Mouse (Mus musculus) lung, adult 2 months (tissue): ENCODE measurements around the gene Bud31. TPM values are rescaled to one million over a fixed set of nuclear protein-coding genes. Genes with fewer than 3 reads are reported as not detected.

Experiments used
- DNase-seq: peaks from one replicate; pipeline ENCODE4 v3.0.0; 2022
- H3K4me1 ChIP-seq: fragments of 200-500 bp; 2 replicates; pipeline ENCODE4 v1.6.1; 2011; ENCODE audit warnings: low read length; ENCODE audit not compliant: control insufficient read depth, insufficient read depth
- H3K4me3 ChIP-seq: fragments of 200-500 bp; replicated peaks from 2 replicates; pipeline ENCODE3; 2011; ENCODE audit warnings: low read depth, mild to moderate bottlenecking, control low read depth, low read length; ENCODE audit errors: extremely low read depth
- CTCF ChIP-seq: fragments of 200-500 bp; IDR thresholded peaks from 2 replicates; pipeline ENCODE4 v1.5.1; 2011; ENCODE audit warnings: mild to moderate bottlenecking, low read length, control low read depth; ENCODE audit not compliant: insufficient read depth
- POLR2A ChIP-seq: fragments of 200-500 bp; IDR thresholded peaks from 2 replicates; pipeline ENCODE4 v1.6.1; 2011; ENCODE audit warnings: low read depth, mild to moderate bottlenecking, control low read depth, low read length, borderline replicate concordance; ENCODE audit errors: extremely low read depth
- WGBS: fragments of 180-500 bp; shearing (Covaris S2); methylation state at CpG from one replicate; pipeline ENCODE4 v1.1.7; 2018; 5-methylcytosine and 5-hydroxymethylcytosine counted together
- polyA plus RNA-seq: library from polyadenylated mRNA; depleted of rRNA; stranded (reverse); fragments of >200 nt; gene quantifications from 2 replicates; pipeline ENCODE4 v1.2.3, GENCODE M21; 2012

Bud31 gene
- polyA plus RNA-seq, 1 experiment: 33.1 TPM

DNA sequence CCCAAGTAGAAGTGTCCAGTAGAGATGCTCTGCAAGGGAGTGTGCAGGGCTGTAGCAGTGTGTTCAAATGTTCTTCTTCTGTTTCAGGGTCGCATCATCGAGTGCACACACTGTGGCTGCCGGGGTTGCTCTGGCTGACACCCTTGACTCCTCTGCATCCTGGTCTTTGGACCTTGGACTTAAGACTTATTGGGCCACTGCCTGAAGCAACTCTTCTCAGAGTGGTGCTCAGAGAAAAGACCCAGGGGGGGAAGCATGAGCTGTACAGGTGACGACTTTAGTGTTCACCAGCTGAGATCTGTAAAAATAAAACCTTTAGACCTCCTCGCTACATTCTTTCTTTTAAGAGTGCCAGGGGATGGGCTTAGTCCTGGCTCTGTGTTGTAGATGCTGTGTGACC is 7.6 kb downstream of the Bud31 start:
- DNase-seq: no peak
- TF ChIP-seq POLR2A (no peak), CTCF (no peak)
- 91% methylated on average over 5 of the region's 5 CpGs for WGBS
- Histone ChIP-seq H3K4me3 (no peak overlapping the region), H3K4me1 (no peaks in the 10 kb centered on the region)

DNA sequence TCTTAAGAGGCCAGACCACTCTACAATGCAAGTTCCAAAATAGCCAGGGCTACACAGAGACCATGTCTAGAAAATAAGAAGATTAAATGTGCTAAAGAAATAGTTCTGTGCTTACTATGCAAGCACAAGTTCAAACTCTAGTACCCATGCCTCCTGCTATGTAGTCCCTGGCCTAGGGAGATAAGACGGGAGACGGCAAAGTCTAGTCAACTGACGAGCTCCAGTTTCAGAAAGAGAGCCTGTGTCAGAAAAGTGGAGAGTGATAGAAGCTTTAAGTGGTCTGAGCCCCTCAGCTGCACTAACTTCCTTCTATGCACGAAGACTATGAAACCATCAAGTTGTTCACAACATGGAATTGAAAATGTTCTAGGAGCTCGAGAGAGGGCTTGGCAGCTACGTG is 9.1 kb downstream of the Bud31 start:
- H3K4me3 ChIP-seq: no peak overlapping the region

DNA sequence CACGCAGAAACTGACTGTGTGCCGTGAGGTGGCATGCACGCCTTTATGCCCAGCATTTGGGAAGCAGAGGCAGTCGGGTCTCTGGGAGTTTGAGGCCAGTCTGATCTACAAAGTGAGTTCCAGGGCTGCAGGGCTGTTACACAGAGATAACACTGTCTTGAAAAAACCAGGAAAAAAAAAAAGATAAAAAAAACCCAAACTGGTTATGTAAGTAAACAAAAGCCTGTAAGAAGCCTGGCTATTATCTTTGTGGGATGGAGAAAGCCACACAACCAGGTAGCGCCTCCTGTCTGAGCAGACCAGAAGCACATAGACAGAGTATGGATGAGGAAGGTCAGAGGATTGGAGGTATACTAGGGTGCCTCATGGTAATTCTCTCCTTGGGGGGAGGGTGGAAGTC is 12.5 kb downstream of the Bud31 start:
- Histone ChIP-seq H3K4me1 (no peaks in the 10 kb centered on the region), H3K4me3 (no peak overlapping the region)
- WGBS: 93% methylated on average over 5 of the region's 5 CpGs
- no peak for DNase-seq
- TF ChIP-seq CTCF: no peak
- no peak for TF ChIP-seq POLR2A

More for the DNA sequence above, 9.1 kb downstream of the Bud31 start:
- DNase-seq: no peak
- WGBS: 87% methylated on average over 6 of the region's 6 CpGs
- TF ChIP-seq CTCF (no peak), POLR2A (no peak)
- H3K4me1 ChIP-seq: no peaks in the 10 kb centered on the region

DNA sequence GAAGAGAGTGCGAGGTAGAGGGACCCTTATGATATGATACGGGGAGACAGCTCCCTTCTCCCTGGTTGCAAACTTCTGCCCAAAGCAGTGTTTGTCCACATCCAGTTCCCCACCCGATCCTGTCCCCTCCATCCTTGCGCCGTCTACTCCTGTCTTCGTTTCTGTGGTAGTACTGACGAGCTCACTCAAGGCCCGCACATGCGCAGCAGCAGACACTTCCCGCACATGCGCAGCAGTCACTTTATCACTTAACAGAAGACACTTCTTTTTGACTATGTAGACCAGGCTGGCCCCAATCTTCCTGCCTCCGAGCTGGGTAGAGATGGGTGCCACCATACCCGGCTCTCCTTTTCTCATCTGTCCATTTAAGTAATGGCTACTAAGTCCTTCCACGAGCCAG is 21.2 kb downstream of the Bud31 start:
- H3K4me3 ChIP-seq: no peak overlapping the region
- H3K4me1 ChIP-seq: peaks cover 3% of the 10 kb centered on the region; the same call in 1 of the 2 replicates
- TF ChIP-seq CTCF: no peak
- TF ChIP-seq POLR2A: no peak
- DNase-seq: no peak
- WGBS: 95% methylated on average over 14 of the region's 14 CpGs

DNA sequence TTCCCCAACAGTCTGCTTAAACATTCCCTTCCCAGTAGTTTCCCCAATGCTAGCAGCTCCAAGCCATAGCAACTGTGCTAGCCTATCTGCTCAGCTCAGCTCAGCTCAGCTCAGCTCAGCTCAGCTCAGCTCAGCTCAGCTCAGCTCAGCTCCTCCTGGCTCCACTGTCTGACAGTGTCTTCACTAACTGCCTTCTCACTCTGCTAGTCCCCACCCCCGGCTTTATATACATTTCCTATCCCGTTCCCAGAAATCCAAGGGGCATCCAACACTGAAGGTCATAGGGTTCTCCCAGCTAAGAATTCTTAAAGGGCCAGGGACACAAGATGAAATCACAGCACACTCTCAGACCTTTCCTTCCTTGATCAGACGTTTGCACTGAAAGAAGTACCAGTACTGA is 24.5 kb downstream of the Bud31 start:
- Histone ChIP-seq H3K4me1 (peaks cover 3% of the 10 kb centered on the region; the same call in 1 of the 2 replicates), H3K4me3 (no peak overlapping the region)
- 30% methylated on average over 3 of the region's 3 CpGs for WGBS
- no peak for DNase-seq
- TF ChIP-seq POLR2A: no peak
- TF ChIP-seq CTCF: no peak

DNA sequence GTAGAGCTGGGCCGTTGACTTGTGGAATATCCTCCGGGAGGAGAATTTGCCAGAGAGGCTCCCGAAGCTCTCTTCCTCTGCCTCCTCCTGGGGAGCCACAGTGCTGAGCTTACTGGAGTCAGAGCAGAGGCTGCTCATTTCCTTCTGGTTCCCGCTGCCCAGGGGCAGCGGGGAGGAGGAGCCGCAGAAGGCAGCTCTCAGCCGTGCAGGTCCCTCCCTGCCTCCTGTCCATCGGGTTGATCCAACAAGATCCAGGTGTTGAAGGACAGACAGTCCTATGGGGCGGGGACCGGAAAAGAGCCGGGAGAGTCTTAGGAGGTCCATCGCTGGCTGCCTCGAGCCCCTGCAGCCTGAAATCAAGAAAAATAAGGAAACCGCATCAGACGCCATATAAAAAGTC is 25.0 kb downstream of the Bud31 start:
- H3K4me3 ChIP-seq: no peak overlapping the region
- WGBS: 85% methylated on average over 15 of the region's 15 CpGs

DNA sequence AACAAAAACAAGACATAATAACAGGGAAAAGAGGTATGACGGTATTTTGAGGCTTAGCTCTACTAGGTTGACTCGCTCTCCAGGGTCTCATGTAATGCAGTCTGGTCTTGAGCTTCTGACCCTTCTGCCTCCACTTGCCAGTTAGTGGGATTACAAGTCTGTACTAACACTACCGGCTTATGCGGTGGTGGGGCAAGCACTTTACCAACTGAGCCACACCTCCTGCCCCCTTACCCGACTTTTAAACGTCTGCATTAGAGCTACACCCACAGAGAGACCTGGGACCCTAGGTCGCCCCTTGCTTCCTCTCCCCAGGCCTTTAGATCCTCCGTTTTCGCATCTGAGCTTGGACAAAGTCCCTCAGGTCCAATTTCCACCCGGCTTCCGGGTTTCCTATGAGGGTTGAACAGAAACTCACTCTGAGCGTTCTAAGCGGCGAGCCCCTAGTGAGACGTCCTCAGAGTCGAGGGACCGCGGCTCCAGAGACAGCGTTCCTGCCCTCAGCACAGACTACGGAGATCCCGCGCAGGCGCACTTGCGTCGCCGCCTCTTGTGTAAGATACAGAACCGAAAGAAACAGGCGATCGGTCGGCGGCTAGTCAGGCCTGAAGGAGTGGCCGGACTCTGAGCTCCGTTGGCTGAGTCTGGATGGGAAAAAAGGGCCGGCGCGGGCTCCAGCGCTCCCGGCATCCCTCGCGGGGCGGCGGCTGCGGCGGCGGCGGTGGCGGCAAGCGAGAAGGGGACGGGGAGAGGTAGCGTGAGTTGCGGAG is 26.6 kb downstream of the Bud31 start, which contains the start of the genes Ptcd1 and Cpsf4:
TSS of gene Ptcd1 (minus strand) at position 573 of the 770 bp plus-strand sequence.
TSS of gene Cpsf4 (plus strand) at position 678 of the 770 bp plus-strand sequence.
- 2% methylated on average over 51 of the region's 51 CpGs for WGBS
- peak; percentile 96 for DNase-seq
- peak within 1 kb of the TSS; percentile 91 for H3K4me3 ChIP-seq
- TF ChIP-seq POLR2A: peak; percentile 91; the same call in 1 of the 2 replicates
- no peak for TF ChIP-seq CTCF
- H3K4me1 ChIP-seq: peaks cover 3% of the 10 kb centered on the region; the same call in 1 of the 2 replicates

More for the DNA sequence above, 25.0 kb downstream of the Bud31 start:
- DNase-seq: no peak
- peaks cover 3% of the 10 kb centered on the region; the same call in 1 of the 2 replicates for H3K4me1 ChIP-seq
- no peak for TF ChIP-seq CTCF
- TF ChIP-seq POLR2A: no peak

DNA sequence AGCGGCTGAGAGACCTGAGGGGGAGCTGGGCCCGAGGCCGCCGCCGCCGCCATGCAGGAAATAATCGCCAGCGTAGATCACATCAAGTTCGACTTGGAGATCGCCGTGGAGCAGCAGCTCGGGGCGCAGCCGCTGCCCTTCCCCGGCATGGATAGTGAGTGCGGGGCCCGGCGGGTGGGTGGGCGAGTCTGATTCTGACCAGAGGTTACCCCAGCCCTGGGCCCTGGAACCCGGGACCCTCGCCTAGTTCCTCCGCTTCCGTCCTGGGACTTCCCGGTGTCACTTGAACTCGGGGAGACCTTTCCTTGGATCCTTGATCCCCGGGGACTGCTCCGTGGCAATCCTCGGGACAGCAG is 27.1 kb downstream of the Bud31 start:
- H3K4me1 ChIP-seq: peaks cover 3% of the 10 kb centered on the region; the same call in 1 of the 2 replicates
- DNase-seq: no peak
- 0% methylated on average over 27 of the region's 28 CpGs for WGBS
- no peak for TF ChIP-seq POLR2A
- TF ChIP-seq CTCF: no peak
- H3K4me3 ChIP-seq: peak overlapping the region; percentile 91

DNA sequence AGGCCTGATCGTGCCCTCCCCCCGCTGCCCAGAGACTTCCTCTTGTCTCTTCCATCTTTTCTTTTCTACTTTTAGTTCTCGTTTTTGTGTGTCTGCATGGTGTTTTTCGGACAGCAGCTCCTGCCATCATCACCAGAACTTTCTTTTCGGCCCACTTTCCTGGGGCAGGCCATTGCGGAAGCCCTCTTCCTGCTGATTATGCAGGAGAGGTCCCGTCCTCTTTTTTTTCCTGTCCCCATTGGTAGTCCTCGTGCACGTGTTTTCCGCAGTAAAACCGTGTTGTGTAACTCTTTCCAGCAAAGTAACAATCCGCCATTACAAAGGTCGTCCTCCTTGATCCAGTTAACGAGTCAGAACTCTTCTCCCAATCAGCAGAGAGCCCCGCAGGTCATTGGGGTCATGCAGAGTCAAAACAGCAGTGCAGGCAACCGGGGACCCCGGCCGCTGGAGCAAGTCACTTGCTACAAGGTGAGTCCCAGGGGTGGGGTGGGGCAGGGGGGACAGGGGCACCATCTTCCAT is 38.4 kb downstream of the Bud31 start:
- DNase-seq: no peak
- 82% methylated on average over 18 of the region's 18 CpGs for WGBS
- Histone ChIP-seq H3K4me1 (no peaks in the 10 kb centered on the region), H3K4me3 (no peak overlapping the region)
- no peak for TF ChIP-seq POLR2A

DNA sequence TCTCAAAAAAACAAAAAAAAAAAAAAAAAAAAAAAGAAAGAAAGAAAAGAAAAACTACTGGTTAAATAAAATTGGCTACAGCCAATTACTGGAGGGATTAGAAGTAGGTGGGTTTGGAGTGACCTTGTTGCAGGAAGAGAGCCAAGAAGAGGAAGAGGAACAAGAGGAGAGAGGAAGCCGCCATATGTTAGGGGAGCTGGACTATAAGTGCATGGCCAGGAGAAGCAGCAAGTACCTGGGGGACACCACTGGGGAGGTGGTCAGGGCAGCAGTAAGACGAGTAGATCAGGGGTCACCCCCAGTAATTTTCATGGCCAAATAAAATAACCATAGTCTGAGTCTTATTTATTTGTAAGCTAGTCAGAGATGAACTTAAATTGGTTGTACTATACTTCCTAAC is 45.1 kb downstream of the Bud31 start:
- Histone ChIP-seq H3K4me3 (no peak overlapping the region), H3K4me1 (peaks cover 3% of the 10 kb centered on the region)
- TF ChIP-seq CTCF (no peak), POLR2A (no peak)
- WGBS: 87% methylated on average over 2 of the region's 2 CpGs
- DNase-seq: no peak
